Mouse (Mus musculus) T-cell, adult 2 months (primary cell): ENCODE measurements around the gene Fgl2.

Source experiments
- DNase-seq: peaks from one replicate; pipeline ENCODE4 v3.0.0; 2022; ENCODE audit warnings: low spot score

The Fgl2 gene

GRCm38 (mm10) chr5:21384252-21384960, 12.0 kb downstream of the Fgl2 start:
- DNase-seq = no peak

GRCm38 (mm10) chr5:21384976-21385375, 12.5 kb downstream of the Fgl2 start:
- no peak for DNase-seq

GRCm38 (mm10) chr5:21386432-21386831, 14.0 kb downstream of the Fgl2 start:
- no peak for DNase-seq

- no peak for DNase-seq
These were observed 14.9 kb downstream of the Fgl2 start for GRCm38 (mm10) chr5:21387340-21387739.

GRCm38 (mm10) chr5:21388855-21389254, 16.4 kb downstream of the Fgl2 start:
- DNase-seq = no peak

- DNase-seq = no peak
These were observed 19.4 kb downstream of the Fgl2 start for GRCm38 (mm10) chr5:21391616-21392384.

GRCm38 (mm10) chr5:21394562-21394961, 22.1 kb downstream of the Fgl2 start:
- DNase-seq = no peak

GRCm38 (mm10) chr5:21395205-21395840, 22.9 kb downstream of the Fgl2 start:
- DNase-seq = no peak

- peak; percentile 87 for DNase-seq
These were observed 38.8 kb downstream of the Fgl2 start for GRCm38 (mm10) chr5:21411261-21411666.

GRCm38 (mm10) chr5:21412056-21412455, 39.6 kb downstream of the Fgl2 start:
- peak; percentile 65 for DNase-seq

- DNase-seq = no peak
These were observed 40.9 kb downstream of the Fgl2 start for GRCm38 (mm10) chr5:21413322-21413721.

GRCm38 (mm10) chr5:21414116-21414820, 41.8 kb downstream of the Fgl2 start:
- peak; percentile 49 for DNase-seq

GRCm38 (mm10) chr5:21418613-21419012, 46.2 kb downstream of the Fgl2 start:
- no peak for DNase-seq

- DNase-seq = peak; percentile 32
These were observed 48.2 kb downstream of the Fgl2 start for GRCm38 (mm10) chr5:21420609-21421008.

- DNase-seq = peak; percentile 95
These were observed 52.5 kb downstream of the Fgl2 start, which contains the start of the genes Ccdc146 and Fam185a for GRCm38 (mm10) chr5:21424614-21425602. TSS of gene Ccdc146 (minus strand) at chr5:21424677. TSS of gene Fam185a (plus strand) at chr5:21424958.

GRCm38 (mm10) chr5:21426666-21427065, 54.2 kb downstream of the Fgl2 start:
- no peak for DNase-seq
